Mouse (Mus musculus) left cerebral cortex, postnatal 4 days (tissue): ENCODE measurements at regions not wholly inside any gene's neighbourhood (a gene's known extent, or its start where the extent isn't known, plus 50 kb on each side); places are given as distances from the start of the nearest gene placed in this dataset.
"Not testable (repeated sequence)": the region's sequence is repeated elsewhere in the genome, so short reads cannot be mapped to it uniquely, and the experiment has no call there.

Experiments
- DNase-seq: peaks from one replicate; pipeline ENCODE4 v3.0.0-alpha.2; 2022
- intact Hi-C: fragments of 180-260 bp; cut with DNase I; formaldehyde crosslinking; loops from one replicate; pipeline ENCODE4 v1.15.1; 2025

DNA sequence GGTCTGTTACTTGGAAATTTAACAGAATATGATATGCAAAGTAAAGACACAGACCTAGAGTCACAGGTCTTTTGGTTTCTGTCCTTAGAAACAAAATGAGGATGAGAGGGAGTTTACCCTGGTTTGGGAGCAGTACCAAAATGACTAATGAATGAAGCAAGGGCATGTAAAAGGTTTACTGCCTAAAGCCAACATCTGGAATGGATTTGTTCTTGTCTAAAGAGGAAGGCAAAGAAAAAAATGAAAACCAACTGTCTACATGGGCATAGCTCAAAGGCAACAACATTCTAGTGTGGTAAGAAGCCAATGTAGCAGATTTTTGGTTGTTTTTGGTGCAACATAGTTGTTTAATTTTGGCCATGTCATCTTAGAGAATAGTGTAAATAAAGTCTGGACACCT, 203.5 kb upstream of the Diaph2 start:
- intact Hi-C loops = no loop called here

GRCm38 (mm10) chrX:129547606-129548005, 201.9 kb upstream of the Diaph2 start:
- DNase-seq = no peak
- intact Hi-C loops = no loop called here

More for the DNA sequence above, 203.5 kb upstream of the Diaph2 start:
- no peak for DNase-seq

- no peak for DNase-seq
- intact Hi-C loops = no loop called here
Observed at GRCm38 (mm10) chrX:129556001-129556400, 193.5 kb upstream of the Diaph2 start.

- no peak for DNase-seq
- intact Hi-C loops = no loop called here
Observed at GRCm38 (mm10) chrX:129599491-129599890, 150.1 kb upstream of the Diaph2 start.

DNA sequence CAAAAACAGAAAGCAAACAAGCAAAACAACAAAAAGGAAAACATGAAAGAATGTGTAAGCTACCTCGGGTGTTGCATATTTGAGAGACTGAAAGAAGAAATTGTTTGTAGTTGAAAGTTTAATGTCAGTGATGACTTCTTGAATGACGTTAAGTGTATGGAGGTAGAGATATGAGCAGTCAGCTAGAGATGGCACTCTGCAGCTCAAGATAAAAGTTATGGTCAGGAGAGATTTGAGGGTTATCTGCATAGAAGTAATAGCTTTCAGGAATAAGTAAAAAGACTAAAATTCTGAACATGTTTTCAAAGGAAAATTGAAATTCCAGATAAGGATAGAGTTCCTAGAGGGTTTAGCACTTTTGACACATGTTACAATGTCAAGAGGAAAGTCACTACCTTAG, 141.7 kb upstream of the Diaph2 start:
- intact Hi-C loops = no loop called here
- no peak for DNase-seq

GRCm38 (mm10) chrX:129611500-129611899, 138.0 kb upstream of the Diaph2 start:
- DNase-seq, intact Hi-C loops: not testable (repeated sequence)

DNA sequence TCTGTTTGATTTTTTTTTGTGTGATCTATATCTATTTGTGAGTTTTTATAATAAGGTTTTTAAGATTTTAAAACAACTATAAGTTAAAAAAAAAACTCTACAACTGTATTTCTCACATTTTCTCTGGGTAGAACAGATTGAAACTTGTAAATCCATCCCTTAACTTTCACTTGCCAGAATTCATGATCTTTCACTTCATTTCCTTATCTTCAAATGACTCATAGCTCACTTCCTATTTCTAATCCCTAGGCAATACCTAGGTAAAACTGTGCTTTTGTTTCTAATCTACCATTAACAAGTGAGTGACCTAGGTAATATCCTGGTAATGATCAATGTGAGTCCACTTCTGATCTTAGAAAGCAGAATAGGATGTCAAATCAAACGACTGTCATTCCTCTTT, 112.5 kb upstream of the Diaph2 start:
- intact Hi-C loops = no loop called here
- no peak for DNase-seq

- DNase-seq = peak; percentile 1
Observed at GRCm38 (mm10) chrX:129645106-129645505, 104.4 kb upstream of the Diaph2 start.

GRCm38 (mm10) chrX:129656906-129657305, 92.6 kb upstream of the Diaph2 start:
- peak; percentile 3 for DNase-seq
- intact Hi-C loops = no loop called here

More at GRCm38 (mm10) chrX:129645106-129645505, 104.4 kb upstream of the Diaph2 start:
- intact Hi-C loops = no loop called here

- DNase-seq = no peak
- intact Hi-C loops = no loop called here
Observed at GRCm38 (mm10) chrX:129690677-129691076, 58.9 kb upstream of the Diaph2 start.
